Mouse (Mus musculus) urinary bladder, postnatal 25 days (tissue): ENCODE measurements around the gene Gm13078.

Experiments used
- DNase-seq: peaks from one replicate; pipeline ENCODE4 v3.0.0; 2022; ENCODE audit warnings: low spot score

Gm13078 gene

DNA sequence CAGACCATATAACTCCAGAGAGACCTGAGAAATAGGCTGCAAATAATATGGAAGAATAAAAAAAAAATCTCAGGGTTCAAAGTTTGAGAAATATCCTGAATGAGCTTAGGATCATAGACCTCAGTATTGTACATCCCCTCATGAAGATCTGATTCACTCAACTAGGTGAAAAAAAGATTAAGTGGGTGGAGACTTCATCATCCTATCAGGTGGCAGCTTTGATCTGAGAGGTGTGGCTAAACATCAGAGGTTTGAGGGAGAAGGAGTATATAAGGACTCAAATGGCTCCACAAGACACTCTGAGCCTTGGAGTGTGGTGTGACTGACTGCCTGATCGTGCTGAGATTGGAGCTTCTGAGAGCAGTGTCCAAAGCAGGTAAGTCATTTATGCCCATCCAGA lies at the start of gene Gm13078:
Gm13078 (plus strand) TSS at position 301 of the 400 bp plus-strand sequence.
- no peak for DNase-seq

DNA sequence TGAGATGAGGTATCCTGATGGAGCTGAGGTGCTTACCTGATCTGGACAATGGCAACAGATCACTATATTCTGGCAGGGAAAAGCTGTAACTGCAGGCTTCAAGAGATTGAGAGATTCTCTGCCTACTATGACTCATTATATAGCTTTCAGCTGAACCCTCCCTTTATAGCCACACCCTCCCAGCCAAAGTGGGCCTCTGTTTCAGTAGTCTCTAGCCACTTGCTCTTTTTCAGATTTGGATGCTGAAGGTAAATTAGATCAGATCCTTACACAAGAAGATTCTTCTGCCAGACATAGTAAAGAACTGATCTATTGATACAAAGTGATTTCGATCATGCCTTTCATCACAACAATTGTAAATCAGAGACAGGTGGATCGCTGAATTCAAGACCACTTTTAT lies 16.6 kb upstream of the Gm13078 start, which contains the start of gene Gm13089:
Gm13089 (minus strand) TSS at position 101 of the 400 bp plus-strand sequence.
- DNase-seq: no peak
